Mouse (Mus musculus) natural killer cell, adult 2 months (primary cell): ENCODE results near the gene Sppl2a.
"Not testable (repeated sequence)": the region's sequence is repeated elsewhere in the genome, so short reads cannot be mapped to it uniquely, and the experiment has no call there.

Source experiments
- DNase-seq, 2 experiments: peaks; one replicate each; pipeline ENCODE4 v3.0.0; 2022; ENCODE audit warnings: low spot score in 2 of 2

Gene Sppl2a

DNA sequence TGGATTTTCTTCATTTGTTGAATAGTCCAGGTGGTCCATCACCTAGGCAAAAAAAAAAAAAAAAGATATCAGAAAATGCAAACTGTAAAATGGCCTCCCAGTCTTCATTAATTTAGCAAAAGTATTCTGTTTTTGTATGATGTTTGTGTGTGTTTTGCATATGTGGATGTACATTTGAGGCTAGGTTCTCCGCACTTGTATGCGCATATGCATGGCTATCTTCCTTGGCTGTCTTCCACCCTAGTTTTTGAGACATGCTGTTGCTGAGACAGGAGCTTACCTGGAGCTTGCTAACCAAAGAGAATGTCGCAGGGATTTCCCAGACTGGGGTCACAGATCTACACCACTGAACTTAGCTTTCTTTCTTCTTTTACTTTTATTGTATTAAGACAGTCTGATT is 38.8 kb downstream of the Sppl2a start:
- DNase-seq = no peak

- DNase-seq = no peak
These were observed 40.7 kb downstream of the Sppl2a start for GRCm38 (mm10) chr2:126892316-126892715.

GRCm38 (mm10) chr2:126891743-126892142 is 41.3 kb downstream of the Sppl2a start:
- DNase-seq = no peak

GRCm38 (mm10) chr2:126887141-126887540 is 45.9 kb downstream of the Sppl2a start:
- DNase-seq = no peak

- DNase-seq = no peak
These were observed 47.2 kb downstream of the Sppl2a start for GRCm38 (mm10) chr2:126885871-126886270.

DNA sequence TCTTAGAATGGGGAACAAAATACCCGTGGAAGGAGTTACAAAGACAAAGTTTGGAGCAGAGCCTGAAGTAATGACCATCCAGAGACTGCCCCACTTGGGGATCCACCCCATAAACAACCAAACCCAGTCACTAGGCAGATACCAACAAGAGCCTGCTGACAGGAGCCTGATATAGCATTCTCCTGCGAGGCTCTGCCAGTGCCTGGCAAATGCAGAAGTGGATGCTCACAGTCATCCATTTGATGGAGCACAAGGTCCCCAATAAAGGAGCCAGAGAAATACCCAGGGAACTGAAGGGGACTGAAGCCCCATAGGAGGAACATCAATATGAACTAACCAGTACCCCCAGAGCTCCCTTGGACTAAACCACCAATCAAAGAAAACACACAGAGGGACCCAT is 50.3 kb downstream of the Sppl2a start:
- not testable (repeated sequence) for DNase-seq

DNA sequence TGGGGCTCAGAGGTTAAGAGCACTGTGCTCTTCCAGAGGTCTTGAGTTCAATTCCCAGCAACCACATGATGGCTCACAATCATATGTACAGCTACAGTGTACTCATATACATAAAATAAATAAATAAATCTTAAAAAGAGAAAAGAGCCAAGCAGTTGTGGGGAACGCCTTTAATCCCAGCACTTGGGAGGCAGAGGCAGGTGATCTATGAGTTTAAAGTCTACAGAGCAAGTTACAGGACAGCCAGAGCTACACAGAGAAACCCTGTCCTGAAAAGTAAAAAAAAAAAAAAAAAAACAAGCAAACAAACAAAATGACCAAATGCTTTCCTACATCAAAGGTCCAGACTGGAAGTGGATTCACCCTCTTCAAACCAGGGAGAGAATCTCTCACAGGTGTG is 55.0 kb downstream of the Sppl2a start:
- no peak for DNase-seq

- DNase-seq = peak; percentile 80 to 87
These were observed 56.9 kb downstream of the Sppl2a start, which contains the start of gene Trpm7 for GRCm38 (mm10) chr2:126875871-126876796. Trpm7 (minus strand) TSS chr2:126876230.

DNA sequence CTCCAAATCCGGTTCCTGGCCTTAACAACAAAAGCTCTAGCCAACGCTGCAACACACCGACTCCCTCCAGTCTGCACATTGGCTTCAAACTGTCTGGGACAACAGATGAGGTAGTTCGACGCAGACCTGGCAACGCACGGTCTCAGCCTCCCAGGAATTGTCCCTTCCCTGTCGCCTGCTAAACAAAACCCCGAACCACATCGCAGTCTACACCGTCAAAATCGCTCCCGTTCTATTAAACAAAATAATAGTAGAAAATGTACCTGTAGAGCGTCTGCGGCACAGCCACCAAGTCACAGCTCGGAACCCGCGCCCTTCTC is 57.6 kb downstream of the Sppl2a start:
- DNase-seq = peak; percentile 17 to 31

DNA sequence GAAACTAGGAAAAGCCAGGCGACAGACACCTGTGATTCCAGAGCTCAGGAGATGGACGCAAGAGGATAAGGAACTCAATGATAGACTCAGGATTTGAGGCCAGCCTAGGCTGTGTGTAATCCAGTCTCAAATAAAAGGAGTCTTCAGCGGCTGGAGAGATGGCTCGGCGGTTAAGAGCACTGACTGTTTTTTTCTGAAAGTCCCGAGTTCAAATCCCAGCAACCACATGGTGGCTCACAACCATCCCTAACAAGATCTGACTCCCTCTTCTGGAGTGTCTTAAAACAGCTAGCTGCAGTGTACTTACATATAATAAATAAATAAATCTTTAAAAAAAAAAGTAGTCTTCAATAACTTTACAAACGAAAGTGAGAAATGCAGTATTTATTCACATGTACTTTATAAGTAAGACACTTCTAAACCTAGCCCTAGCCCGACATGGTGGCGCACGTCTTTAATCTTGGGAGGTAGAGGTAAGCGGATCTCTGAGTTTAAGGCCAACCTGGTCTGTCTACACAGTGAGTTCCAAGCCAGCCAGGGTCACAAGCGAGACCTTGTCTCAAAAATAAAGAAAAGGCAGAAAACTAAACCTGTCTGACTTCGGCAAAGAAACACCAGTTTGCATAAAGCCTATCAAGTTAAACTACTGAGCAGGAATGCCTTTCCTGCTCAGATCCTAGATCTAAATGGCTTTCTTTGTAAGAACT is 58.1 kb downstream of the Sppl2a start:
- peak in 1 of 2 experiments; percentile 11 for DNase-seq

GRCm38 (mm10) chr2:126866301-126866700 is 66.7 kb downstream of the Sppl2a start:
- DNase-seq = no peak

DNA sequence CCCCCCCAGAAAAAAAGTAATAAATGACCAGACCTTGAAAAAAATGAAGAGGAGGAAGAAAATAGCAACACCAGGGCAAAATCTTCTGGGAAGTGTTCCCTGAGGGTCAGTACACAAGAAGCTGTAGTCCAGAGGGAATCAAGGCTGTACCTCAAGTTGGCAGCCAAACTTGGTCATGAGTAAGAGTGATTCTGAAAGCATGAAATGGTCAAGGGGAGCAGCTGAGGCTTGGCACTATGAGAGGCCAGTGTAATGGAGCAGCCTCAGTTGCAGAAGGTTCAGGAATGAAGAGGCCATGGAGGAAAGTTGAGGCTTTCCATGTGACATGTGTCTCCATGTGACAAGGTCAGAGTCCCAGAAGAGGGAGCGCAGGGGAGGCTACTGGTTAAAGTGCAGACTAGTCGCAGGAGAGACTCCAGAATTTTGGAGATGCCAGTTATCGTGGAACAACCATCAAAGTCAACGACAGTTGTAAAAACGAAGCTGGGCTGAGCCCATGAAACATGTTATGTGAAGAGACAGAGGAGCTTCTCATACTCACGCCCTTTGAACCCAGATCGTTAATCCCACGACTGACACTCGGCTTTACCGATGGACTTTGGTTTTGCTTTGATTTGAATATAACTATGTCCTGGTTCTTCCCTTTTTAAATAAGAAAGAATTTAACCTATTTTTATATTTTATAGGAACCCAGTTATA is 67.4 kb downstream of the Sppl2a start:
- no peak for DNase-seq

- no peak for DNase-seq
These were observed 68.0 kb downstream of the Sppl2a start for GRCm38 (mm10) chr2:126865026-126865425.

- no peak for DNase-seq
These were observed 88.3 kb downstream of the Sppl2a start for GRCm38 (mm10) chr2:126844751-126845150.
